Mouse (Mus musculus): ENCODE measurements at regions not wholly inside any gene's neighbourhood (a gene's known extent, or its start where the extent isn't known, plus 50 kb on each side); places are given as distances from the start of the nearest gene placed in this dataset.

DNA sequence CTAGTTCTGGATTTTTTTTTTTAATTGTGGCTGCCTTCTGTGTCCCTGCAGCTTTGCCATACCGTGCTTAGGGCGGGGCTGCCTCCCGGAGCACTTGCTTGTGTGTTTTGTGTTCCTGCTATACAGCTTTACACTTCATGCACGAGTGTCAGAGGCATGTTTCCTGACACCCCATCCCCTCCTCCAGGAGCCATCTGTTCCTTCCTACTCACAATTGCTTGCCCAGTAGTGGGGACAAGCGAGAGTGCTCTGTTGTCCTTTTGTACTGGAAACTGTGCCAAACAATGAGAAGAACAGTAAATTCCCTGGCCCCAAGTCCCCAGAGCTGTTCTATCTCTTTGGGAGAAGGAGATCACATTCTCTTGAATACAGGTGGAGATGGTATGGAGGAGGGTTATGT lies 53.5 kb downstream of the Csf2 start:
- no peak for ATAC-seq
- no peak for TF ChIP-seq CTCF (IDR thresholded peaks at IDR 0.05)
- ChIA-PET POLR2A (no interaction called here), CTCF (no interaction called here)
- no peak for DNase-seq (ENCODE audit: low read depth, low spot score)
- in situ Hi-C loops (cut with MboI; ENCODE audit: low pct_unique_long_range_greater_than_20kb): no loop called here
- no peaks in the 10 kb centered on the region for H3K27me3 ChIP-seq

DNA sequence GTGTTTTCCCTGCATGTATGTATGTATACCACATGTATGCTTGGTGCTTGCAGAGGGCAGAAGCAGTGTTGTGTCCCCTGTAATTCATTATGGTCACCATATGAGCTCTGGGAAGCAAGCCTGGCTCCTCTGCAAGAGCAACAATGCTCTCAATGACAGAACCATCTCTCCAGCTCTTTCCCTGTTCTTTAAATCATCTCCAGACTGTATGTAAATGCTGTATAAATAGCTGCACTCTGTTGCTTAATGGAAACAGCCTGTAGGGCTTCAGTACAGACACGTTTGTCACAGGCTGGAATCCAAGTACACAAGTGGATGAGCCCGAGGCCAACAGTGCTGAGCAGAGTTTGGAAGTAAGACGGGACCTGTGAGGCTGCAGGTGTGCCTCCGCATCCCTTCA lies 54.7 kb downstream of the Csf2 start:
- H3K27me3 ChIP-seq: no peaks in the 10 kb centered on the region
- TF ChIP-seq CTCF (IDR thresholded peaks at IDR 0.05): no peak
- DNase-seq (ENCODE audit: low read depth, low spot score): no peak
- ATAC-seq: no peak
- in situ Hi-C loops (cut with MboI; ENCODE audit: low pct_unique_long_range_greater_than_20kb): no loop called here
- ChIA-PET CTCF (no interaction called here), POLR2A (no interaction called here)

DNA sequence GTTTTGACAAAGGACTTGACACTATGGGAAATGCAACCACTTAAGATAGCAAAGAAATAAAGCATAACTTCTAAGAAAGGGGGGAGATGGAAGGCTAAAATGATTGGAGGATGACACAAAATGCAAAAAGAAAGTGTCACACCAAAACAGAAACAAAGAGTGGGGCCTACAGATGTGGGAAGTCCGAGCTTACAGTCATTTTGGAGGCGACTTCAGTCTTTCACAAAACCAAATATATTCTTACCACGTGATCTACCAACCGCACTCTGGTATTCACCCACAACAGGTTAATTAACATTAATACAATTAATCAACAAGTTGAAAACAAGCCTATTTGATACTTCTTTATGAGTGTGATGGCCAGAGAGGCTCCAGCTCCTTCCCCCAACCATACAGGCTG lies 57.2 kb downstream of the Csf2 start:
- ChIA-PET POLR2A (interaction anchor here (1.1 kb wide), 1 partner anchor 43 kb away, joined by 3 read pairs; no protein-coding TSS in a partner anchor), CTCF (interaction anchor here (1.2 kb wide), 1 partner anchor 14 kb away, joined by 3 read pairs; no protein-coding TSS in a partner anchor)
- H3K27me3 ChIP-seq: no peaks in the 10 kb centered on the region
- in situ Hi-C loops (cut with MboI; ENCODE audit: low pct_unique_long_range_greater_than_20kb): no loop called here
- ATAC-seq: no peak
- DNase-seq (ENCODE audit: low read depth, low spot score): no peak
- no peak for TF ChIP-seq CTCF (IDR thresholded peaks at IDR 0.05)

- CTCF ChIA-PET: no interaction called here
- ATAC-seq: no peak
- no peaks in the 10 kb centered on the region for H3K27me3 ChIP-seq
- POLR2A ChIA-PET: no interaction called here
- in situ Hi-C loops (cut with MboI; ENCODE audit: low pct_unique_long_range_greater_than_20kb): no loop called here
- no peak for DNase-seq (ENCODE audit: low read depth, low spot score)
- no peak for TF ChIP-seq CTCF (IDR thresholded peaks at IDR 0.05)
Observed at GRCm38 (mm10) chr11:54187826-54188225, 61.6 kb downstream of the Csf2 start.

DNA sequence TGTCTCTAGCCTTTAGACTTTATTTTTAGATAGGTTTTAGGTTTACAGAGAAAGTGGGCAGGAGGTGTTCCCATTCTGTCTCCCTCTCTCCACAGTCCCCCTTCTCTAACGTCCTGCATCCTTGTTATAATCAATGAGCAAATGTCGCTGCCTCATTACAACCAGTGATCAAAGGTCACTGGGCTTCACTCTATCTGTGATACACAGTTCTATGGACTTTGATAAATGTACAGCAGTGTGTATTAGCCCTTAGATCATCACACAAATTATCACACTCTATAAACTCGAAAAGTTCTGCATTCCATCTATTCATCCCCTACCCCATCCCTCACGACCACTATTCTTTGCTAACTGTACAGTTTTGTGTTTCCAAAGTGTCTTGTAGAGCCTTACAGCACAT lies 62.1 kb downstream of the Csf2 start:
- no peak for ATAC-seq
- ChIA-PET CTCF (no interaction called here), POLR2A (no interaction called here)
- TF ChIP-seq CTCF (IDR thresholded peaks at IDR 0.05): no peak
- no peak for DNase-seq (ENCODE audit: low read depth, low spot score)
- H3K27me3 ChIP-seq: no peaks in the 10 kb centered on the region
- in situ Hi-C loops (cut with MboI; ENCODE audit: low pct_unique_long_range_greater_than_20kb): no loop called here

DNA sequence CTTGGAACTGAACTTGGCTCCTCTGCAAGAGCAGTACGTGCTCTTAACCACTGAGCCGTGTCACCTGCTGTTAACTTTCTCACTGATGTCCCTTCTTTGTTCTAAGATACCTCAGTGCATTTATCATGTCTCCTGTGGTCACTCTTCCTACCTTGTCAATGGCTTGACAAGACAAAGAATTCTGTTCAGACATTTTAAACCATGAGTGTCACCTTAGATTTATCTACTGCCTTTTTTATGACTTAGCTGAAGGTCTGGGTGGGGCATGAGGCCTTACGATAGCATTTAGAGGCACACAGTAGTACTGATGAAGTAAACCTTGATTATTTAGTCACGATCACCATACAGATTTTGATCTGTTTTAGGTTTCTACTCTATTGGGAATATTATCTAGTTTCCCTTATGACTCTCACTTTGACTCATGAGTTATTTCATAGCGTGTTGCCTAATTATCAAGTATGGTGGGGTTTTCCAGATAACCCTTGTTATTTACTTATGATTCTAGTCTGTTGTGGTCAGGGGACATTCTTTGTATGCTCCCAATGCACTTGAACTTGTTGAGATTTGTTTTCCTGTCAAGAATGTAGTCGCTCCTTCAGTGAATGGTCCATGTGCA lies 63.6 kb downstream of the Csf2 start:
- ATAC-seq: no peak

DNA sequence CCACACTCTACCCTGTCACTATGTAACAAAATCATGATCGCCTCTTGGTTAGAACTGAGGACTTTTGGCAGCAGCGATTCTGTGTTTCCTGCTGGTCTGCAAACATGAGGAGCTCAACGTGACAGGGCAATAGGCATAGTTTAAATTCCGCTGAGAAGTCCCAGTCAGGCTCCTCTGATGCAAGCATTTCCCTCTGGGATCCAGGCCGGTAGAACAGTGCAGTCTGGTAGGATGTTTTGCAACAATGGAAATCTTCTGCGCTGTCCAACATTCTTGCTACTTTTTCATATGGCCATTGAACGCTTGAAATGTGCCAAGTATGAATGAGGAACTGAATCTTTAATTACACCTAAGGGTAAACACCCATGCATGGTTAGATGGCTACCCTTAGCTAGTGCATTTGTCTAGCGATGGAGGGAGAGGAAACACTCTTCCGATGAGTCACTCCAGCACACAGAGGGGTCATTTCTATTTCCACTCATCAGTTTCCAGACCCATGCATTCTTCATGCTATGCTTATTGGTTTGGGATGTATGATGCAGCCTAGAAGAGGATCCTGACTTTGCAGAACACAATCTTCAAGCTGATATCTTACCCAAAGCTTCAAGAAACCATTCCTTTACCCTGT lies 67.7 kb downstream of the Csf2 start:
- POLR2A ChIA-PET: no interaction called here
- in situ Hi-C loops (cut with MboI; ENCODE audit: low pct_unique_long_range_greater_than_20kb): no loop called here
- H3K27me3 ChIP-seq: no peaks in the 10 kb centered on the region
- DNase-seq (ENCODE audit: low read depth, low spot score) (peak; percentile 60), ATAC-seq (peak; percentile 93)
- CTCF ChIA-PET: interaction anchor here (1.3 kb wide), 1 partner anchor 33 kb away, joined by 3 read pairs; no protein-coding TSS in a partner anchor
- no peak for TF ChIP-seq CTCF (IDR thresholded peaks at IDR 0.05)

More for the DNA sequence above, 63.6 kb downstream of the Csf2 start:
- in situ Hi-C loops (cut with MboI; ENCODE audit: low pct_unique_long_range_greater_than_20kb): no loop called here
- ChIA-PET CTCF (no interaction called here), POLR2A (interaction anchor here (0.9 kb wide), 1 partner anchor 13 kb away, joined by 3 read pairs; no protein-coding TSS in a partner anchor)
- no peak for TF ChIP-seq CTCF (IDR thresholded peaks at IDR 0.05)
- no peaks in the 10 kb centered on the region for H3K27me3 ChIP-seq
- no peak for DNase-seq (ENCODE audit: low read depth, low spot score)
